Mouse (Mus musculus) T-helper 2 cell (primary cell): ENCODE data around the gene Tmem131l.

Source experiments
- in situ Hi-C: fragments of 300-600 bp; cut with MboI, MseI; formaldehyde crosslinking; loops from one replicate; pipeline ENCODE4 v1.15.1; 2025; ENCODE audit warnings: high pct_unique_total_duplicates

Gene Tmem131l

DNA sequence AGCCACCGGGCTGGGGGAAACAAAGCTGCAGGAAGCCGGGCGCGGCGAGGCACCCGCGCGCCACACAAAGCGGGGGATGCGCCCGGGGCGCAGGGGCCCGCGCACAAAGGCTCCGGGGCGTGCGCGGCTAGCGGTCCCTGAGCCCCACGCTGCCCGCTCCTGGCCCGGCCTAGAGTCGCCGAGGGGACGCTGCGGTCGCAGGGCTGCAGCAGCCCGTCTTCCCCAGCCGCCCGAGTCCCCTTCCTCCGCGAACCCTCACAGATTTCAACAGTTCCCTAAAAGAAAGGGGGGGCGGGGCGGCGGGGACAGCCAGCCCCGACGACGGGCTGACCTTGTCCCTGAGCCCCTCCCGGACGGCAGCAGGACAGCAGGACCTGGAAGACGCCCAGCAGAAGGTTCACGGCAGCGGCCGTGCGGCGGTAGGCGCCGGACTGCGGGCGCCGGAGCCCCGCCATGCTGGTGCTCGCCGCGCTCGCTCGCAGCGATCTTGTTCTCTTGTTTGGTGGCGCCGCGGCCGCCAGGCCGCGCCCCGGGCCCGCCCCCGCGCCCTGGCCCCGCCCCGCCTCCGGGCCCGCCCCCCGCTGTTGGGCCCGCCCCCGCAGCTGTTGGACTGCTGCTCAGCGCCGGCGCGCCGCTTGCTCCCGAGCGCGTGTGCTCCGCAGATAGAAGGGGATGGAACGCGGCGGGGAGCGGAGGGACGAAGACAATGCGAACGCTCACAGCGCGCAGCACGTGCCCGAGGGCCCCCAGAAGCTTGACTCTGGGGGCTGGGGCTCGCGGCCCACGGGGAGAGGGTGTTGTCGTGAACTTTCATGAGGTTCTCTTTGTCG, at the start of gene Tmem131l:
Tmem131l (minus strand) TSS at position 530 of the 830 bp plus-strand sequence.
- in situ Hi-C loops, result no loop called here

DNA sequence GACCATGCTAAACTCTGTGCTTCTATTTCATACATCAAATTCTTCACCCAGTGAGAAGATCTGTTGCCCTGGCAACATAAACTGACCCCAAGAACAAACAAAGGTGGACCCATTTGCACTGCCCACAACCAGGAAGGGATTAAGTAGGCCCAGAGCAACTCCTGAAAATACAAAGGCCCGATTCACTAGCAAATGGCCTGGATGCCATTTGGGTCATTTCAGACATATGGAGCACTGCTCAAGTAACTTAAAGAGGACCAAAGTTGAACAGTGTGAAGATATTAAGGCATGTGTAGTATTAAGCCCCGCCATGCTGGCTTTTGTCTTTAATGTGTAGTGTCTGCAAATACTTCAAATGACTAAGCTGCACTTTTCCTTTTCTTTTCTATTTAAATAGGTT, 46.9 kb upstream of the Tmem131l start:
- in situ Hi-C loops, result no loop called here

DNA sequence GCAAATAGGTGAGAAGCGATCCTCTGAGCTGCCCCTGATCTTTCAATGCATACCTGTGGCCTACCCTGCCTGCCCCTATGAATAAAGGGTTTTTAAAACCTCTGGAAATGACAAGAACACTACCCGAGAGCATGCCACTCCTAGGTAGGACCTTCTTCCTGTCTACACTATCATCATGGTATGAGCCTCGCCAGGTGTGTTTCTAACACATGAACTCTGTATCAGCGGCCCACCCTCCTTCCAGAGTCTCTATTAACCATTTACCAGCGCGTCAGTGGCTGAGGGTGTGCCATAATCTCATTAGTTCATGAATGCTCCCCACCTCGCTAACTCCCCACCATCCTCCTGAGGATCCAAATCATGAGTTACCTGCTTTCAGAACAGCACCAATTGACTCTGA, 46.4 kb upstream of the Tmem131l start:
- in situ Hi-C loops, result no loop called here

DNA sequence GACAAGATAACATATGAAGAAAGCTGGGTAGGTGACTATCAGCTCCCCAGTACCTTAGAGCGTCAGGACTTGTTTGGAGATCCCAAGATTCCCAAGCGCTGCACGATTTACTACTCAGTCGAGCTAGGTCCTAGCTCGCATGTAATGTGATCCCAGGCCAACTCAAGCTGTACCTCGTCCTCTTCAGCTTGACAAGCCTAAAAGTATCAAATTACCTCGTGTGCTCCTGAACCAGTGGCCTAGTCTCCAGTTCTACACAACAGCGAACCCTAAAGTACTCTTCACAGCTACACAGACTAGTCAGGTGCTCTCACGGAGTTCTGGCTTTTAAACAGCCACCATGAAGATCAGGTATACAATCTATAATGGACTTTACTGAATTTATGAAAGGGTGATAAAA, 45.5 kb upstream of the Tmem131l start:
- in situ Hi-C loops, result no loop called here

DNA sequence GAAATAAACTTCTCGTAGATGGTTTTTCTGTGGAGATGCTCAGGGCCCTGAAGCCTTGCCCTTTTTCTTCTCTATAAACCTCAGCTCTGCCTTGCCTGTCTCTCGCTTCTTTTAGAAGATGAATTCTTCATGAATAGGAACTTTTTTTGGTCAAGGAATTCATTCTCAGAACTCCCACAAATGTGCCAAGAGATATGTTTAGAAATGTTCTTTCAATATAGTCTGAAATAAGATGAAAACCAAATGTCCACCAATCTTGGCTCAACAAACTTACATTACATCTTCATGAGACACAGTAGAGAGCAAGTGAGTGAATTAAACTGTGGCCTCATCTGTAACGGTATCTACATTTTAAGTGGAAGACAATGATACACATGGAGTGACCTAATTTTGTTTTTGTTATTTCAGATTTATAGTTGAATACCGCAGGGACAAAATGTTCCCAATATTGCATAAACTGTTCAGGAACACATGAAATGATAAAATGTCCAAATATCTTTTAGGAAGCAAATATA, 41.3 kb upstream of the Tmem131l start:
- in situ Hi-C loops, result no loop called here

DNA sequence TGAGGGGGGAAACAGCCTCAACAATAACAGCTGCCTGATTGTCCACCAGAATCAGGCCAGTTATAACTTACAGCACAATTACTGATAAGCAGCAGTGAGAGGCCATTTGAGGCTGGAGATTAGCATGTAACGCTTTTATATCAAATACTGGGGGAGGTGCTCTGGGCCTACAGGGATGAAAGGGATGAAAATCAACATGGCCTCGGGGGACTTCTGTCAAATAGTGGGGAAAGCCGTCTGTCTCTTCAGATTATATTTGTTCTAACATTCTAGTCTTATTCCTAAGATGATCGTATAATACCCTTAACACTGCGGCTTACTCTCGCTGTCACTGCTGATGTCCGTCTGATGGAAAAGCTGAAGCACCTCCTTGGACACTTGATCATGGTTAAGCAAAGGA, 40.1 kb upstream of the Tmem131l start:
- in situ Hi-C loops, result no loop called here

DNA sequence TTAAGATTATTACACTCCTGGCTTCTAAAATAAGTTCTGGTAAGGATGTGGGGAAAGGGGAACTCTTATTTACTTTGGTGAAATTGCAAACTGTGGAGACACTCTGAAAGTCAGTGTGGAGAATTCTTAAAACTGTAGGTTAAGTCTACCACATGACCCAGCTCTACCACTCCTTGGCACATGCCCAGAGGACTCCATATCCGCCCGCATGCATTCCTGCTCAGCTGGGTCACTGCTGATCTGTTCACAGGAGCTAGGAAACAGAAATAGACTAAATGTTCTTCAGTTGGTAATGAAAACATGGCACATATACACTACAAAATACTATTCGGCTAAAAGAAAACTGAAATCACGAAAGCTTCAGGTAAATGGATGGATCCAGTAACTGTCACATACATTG, 37.5 kb upstream of the Tmem131l start:
- in situ Hi-C loops, result no loop called here

DNA sequence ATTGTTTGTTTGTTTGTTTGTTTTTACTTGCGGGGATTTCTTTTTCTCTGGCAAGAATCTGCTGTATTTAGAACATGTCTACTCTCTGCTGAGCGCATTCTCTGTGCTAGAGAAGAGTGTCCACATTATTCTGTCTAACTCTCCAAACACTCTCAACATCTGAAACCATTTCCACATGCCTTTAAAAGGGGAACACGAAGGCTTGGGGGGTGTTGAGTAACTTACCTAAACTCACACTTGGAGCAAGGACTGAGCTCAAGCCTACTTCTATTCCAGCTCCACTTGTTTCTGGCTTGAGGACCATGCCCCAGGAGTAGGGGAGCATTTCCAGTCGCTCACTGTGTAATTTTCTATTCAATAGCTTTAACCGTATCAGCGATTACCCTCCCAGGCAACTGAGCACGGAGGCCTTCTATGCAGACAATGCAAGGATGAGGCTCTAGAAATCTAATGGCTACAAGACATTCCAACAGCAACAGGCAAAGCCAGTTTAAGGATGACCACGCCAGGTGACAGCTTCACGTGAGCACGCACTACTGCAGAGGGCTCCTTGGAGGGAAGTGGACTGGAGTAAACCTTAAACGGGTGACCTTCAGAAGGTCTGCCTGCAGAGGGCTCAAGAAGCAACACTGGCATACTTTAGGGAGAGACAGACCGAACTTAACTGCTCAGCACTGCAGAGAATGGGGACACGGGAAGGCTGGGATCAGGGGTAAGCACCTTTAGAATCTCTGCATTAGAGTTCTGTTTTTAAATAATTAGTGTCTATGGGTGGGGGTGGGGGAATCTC, 36.8 kb upstream of the Tmem131l start:
- in situ Hi-C loops, result no loop called here

DNA sequence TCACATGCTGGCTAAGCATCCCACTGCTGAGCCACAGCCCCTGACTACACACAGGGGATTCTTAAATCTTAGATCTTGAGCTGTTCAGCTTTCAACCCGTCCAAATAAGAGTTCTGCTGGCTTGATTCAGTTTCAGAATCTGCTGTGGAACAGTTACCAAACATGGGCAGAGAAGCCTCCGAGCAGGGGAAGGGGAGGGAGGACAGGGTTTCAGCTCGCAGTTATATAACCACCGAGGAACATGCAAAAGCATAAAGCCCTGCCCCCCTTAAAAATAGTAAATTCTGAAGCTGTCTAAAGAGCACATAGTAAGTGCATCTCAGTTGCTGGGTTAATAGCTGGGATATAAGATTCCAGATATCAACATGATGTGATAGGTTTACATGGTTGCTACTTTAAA, 35.5 kb upstream of the Tmem131l start:
- in situ Hi-C loops, result no loop called here

DNA sequence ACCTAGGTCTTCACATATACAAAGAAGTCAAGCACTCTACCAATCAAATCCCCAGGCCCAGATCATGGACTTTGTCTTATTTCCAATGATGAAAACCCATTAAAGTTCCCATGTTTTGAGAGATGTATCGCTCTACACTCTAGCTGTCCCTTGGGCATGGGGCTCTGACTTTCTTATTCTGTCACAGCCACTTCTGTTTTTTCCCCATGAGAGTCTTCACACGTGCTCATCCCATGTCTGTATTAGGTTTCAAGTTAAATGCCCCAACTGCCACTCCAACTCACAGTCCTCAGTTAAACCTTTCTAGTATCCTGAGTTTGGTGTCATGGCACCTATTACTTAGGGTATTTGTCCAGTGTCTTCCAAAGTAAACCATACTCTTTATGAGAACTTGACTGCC, 34.8 kb upstream of the Tmem131l start:
- in situ Hi-C loops, result no loop called here

DNA sequence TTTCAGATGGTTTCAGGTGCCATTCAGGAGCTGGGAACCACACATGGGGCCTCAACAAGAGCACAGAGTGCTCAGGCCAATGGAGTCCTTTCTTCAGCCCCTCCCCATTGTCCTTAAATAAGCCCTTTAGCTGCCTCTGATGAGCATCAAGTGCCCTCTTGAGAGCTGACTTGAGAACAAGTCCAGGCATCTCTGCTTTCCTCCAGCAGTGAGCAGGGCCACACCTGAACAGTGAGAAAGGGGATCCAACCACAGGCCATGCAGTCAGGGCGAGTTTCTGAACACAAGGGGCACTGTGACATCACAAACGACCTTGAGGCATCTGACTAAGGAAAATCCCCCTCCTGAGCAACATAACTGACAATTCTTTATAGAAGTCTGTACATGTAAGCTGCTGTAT, 31.7 kb upstream of the Tmem131l start:
- in situ Hi-C loops, result no loop called here

DNA sequence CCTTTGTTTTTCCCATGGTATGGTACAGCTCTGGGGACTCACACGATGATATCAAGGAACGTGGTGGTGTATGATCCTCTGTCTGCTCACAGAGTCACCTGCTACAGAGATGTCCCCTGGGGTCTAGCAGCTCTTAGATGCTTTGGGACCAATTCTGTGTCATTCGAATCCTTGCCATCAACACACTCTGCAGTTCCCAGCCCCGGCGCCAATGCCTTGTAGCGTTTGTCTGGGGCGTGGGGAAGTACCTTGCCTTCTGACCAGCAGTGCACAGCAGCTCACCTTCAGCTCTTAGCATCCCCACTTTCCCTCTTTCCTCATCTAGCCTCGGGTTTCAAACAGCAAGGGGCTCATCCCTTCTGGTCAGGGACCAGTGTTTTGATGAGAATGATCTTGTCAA, 30.8 kb upstream of the Tmem131l start:
- in situ Hi-C loops, result no loop called here

DNA sequence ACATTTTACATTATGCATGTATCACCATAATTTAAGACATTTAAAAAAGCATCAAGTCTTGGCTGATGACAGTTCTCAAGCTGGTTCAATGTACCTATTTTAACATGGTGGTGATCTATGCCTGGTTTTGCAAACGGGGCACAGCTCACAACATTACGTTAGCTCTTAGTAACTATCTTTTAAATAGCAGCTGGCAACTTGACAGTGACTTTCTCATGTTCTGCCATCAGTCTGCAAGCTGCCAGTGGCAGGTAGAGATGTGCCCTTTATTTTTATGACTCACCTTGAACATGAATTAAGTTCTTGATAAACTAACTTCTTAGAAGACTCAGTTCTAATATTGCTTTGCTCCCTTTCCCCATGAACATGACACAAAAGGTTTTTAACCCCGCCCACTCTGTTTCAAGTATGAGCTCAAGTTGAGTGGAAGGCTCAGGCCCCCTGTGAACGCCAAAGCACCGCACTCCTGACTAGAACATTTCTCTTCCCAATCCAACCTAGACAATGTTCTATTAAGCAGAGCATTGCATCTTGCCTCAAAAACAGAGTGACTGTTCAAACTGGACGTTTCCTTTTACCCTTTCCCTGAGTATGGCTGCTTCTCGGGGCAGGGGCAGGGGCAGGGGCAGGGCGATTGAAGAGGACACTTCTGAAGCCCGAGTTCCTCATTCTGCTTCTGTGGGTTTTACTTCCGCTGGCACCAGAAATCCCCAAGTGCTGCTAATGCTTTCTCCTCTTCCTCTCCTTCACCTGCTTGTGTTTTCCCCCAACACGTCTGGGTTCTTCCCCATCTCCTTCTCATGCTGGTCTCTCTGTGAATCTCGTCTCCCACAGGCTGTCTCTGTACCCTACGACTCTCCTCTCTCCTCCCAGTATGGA, 29.1 kb upstream of the Tmem131l start:
- in situ Hi-C loops, result no loop called here

DNA sequence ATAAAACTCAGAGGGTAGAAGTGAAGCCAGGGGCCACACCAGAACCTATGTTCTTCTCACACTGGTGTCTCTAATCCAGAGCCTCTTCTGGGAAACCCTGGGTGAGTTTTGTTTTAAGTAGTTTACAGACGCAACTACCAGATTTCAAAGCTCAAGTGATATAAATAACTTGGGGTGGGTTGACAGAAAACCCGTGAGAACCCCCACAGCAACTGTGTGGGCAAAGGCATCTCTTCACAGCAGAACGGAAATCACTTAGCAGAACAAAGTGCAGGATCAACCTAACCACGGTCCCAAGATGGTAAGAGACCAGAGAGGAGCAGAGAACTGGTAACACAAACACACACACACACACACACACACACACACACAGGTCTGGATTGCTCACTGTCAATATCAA, 25.9 kb upstream of the Tmem131l start:
- in situ Hi-C loops, result no loop called here

DNA sequence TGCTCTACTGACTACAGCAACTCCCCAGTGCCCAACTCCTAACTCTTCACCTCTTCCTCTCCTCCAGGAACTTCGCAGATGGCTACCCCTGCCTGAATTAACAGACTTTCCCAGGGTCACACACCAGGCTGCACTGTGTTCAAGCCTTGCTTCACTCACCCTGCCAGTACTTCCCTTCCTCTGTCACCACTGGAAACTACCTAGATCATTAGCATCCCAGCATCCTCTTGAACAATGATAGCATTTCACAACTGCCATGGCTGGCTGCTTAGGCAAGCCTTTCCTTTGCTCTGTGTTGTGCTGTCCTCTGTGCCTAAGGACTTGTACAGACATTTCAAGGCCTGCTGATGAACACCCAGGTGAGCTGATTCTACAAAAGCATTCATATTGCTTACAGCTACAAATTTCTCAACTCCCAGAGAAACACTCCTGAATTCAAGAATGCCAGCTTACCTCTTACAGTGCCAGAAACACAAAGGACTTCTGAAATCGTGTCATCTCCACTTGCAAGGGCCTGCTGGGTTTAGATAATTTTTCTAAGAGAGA, 23.5 kb upstream of the Tmem131l start:
- in situ Hi-C loops, result no loop called here

DNA sequence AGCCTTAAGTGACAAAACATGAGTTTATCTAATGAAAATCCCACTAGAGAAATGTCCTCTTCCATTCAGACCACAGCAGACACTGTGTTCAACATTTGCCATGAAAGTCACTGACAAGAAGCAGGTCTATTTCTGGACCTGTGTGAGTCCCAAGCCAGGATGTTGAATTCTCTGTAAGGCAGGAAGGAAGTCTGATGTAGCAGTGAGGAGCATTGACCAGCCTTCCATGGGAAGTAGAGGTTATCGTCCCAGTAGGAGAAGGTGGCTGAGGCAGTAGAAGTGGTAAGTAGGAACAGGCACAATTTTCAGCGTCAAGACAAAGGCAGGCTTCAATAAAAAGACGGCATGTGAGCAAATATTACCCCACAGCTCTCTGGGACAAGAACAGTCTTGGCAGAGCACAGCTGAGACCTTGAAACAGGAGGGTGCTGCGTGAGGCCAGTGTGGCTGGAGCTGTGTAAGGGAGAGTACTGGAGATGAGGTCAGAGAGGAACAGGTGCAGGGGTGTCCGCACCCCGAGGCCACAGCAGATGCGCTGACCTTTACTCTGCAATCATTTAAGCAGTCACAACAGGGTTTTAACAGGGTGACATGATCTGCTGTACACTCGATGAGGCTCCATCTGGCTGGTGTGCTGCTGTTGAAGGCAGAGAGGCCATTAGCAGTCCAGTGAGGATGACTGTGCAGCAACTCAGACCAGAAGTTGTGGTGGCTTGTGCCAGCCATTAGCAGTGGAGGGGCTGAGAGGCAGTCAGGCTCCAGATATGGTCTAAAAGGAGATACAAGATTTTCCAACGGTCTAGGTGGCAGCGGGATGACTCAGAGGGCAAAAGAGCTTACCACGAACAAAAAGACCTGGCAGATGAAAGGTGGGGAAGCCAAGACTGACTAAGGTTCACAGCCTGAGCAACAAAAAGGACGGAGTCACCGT, 21.8 kb upstream of the Tmem131l start:
- in situ Hi-C loops, result no loop called here

DNA sequence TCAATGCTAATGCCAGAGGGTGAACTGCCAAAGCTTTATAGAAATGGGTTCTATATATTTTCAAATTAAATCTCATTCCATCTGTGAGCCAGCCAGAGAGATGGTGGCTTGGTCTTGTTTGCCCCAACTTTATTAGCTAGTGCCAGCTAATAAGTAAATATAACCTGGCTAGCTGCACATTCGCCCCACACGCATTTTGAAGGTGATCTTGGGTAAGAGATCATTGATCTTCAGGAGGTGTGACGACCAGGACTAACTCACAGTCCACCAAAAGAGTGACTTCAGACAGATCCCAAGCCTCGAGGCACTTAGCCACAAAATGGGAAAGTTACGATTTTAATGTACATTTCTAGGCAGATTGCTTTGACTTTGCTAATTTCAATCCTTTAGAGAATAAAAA, 21.0 kb upstream of the Tmem131l start:
- in situ Hi-C loops, result no loop called here

DNA sequence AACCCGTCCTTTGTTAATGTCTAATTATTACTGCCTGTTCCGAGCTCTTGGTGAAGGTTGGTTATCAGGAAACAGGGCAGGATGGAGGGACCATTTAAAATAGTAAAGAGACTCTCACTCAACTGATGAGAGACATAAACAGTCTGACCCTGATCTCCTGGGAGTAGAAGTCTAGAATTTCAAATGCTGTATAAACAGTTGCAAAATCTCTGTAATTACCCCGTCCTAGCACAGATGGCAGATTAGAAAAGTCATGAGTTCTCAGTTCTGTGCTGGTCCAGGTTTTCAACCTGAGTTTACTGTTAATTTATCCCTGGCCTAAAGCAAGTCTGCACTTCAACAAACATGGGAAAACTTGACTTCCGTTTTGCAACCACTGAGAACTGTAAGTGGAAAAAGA, 20.2 kb upstream of the Tmem131l start:
- in situ Hi-C loops, result no loop called here

DNA sequence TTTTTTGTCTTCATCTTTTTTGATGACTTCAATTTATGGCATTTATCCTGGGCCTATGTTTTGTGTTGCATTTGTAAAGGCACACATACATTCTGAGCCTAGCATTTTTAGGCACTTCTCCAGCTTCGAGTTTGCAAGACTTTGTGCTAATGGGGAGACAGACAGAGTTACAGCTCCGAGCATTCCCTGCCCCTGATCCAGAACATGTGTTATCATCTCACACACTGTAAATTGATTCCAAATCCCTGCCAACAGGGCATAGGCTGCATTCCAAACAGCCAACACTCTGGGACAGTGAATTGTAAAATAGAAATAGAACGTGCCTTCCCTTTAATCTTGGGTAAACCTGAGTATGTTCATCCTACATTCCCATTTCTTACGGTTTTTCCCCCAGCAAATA, 19.7 kb upstream of the Tmem131l start:
- in situ Hi-C loops, result no loop called here

DNA sequence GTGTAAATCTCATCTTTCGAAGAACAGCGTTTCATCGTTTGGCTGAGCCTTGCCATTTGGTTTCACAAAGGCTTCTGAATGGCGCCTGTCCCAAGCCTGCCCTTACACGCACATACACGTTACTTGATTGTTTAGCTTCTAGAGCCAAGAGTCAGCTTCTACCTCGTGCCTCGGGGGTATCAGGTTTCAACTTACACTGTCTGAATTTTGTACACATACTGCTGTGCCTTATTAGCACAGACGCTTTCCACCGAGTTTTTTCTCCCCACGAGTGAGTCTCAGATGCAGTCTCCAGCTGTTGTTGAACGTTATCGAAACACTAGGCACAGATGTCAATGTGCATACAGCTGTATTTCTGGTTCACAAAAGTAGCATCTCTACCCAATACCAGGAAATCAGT, 19.3 kb upstream of the Tmem131l start:
- in situ Hi-C loops, result no loop called here
